Mouse (Mus musculus): Measurements from ENCODE around the gene Fabp6. TPM values are rescaled to one million over a fixed set of nuclear protein-coding genes. Genes with fewer than 3 reads are reported as not detected.

Gene Fabp6
- polyA plus RNA-seq, 1 experiment from 2014 or later: 3.2 TPM

DNA sequence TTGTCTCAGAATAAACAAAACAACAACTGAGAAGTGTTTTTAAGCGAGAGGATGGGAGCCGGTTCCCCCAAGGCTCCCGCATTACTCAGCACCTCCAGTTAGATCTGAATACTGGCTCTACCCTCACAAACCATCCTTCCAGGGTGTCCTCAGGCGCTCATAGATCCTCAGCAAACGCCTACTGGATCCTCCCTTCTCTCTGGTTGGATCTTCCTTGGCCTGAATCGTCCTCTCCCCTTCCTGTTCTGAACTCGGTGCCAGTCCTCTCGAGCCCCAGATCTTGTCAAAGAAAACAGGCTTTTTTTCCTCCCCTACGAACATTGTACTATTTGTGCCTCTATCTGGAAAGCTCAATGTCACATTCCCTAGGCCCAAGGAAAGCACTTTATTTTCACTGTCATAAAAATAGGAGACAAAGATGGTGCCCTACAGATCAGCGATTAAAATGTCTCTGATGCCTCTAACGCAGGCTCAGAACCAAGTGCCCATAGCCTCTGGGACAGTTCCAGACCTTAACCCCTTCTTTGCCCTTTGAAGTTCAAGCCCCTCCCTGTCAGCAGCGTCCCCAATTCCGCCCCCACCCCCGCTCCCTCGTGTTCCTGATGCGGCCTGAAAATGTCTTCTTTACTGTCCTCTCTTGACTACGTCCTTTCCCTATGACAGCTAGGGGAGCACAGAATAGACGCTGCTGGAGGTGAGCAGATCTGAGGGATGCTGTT, 25.7 kb upstream of the Fabp6 start:
- Histone ChIP-seq H3K36me3 (ENCODE audit: control insufficient read depth, insufficient read depth, low read length) (no peaks in the 10 kb centered on the region), H3K4me2 (ENCODE audit: low read depth, low read length) (peak overlapping the region; percentile 54), H3K27me3 (ENCODE audit: control insufficient read depth, insufficient read depth, low read length) (no peaks in the 10 kb centered on the region), H3K9me3 (replicated peaks; ENCODE audit: control insufficient read depth, low read length) (no peaks in the 10 kb centered on the region), H3K9ac (ENCODE audit: low read length) (peak overlapping the region; percentile 62; the same call in 1 of the 2 replicates), H3K4me1 (ENCODE audit: control insufficient read depth, insufficient read depth, low read length) (peaks cover 16% of the 10 kb centered on the region), H3K4me3 (replicated peaks; ENCODE audit: low read length) (0 out of 2 replicates have a peak overlapping the region, but pooled peaks have one; percentile 21), H3K27ac (ENCODE audit: low read length) (peak overlapping the region; percentile 78)
- no peak for ATAC-seq (ENCODE audit: insufficient read depth, low FRiP score)
- WGBS: 40% methylated on average over 18 of the region's 18 CpGs

DNA sequence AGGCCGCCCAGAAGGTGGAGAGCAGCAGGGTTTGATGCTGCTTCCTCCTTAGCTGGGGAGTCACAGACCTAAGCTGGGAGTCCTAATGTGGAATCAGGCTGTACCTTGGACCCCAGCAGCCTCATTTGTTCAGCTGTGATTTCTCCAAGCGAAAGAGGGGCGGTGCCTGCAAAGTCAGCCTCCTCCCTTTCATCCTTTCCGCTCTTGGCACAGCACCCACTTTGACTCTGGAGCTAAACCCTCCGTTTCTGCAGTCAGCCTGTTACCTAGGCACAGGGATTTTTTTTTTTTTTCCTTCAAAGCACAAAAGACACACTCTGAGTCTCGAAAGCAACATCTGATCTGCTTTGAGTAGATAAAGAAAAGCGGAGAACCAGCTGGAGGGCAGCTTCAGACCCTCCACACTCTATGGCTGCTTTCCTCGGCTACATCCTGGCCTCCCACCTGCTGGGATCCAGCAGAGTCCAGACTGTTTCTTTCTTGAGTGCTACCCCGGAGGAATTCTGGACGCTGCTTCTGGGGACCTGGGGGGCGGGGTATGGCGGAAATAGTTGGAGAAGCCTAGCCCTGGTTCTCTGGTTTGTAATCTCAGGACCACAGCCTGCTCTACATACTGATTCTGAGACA, 25.1 kb upstream of the Fabp6 start:
- Histone ChIP-seq H3K9me3 (replicated peaks; ENCODE audit: control insufficient read depth, low read length) (no peaks in the 10 kb centered on the region), H3K4me2 (ENCODE audit: low read depth, low read length) (peak overlapping the region; percentile 54), H3K27me3 (ENCODE audit: control insufficient read depth, insufficient read depth, low read length) (no peaks in the 10 kb centered on the region), H3K27ac (ENCODE audit: low read length) (peak overlapping the region; percentile 78), H3K36me3 (ENCODE audit: control insufficient read depth, insufficient read depth, low read length) (no peaks in the 10 kb centered on the region), H3K4me3 (replicated peaks; ENCODE audit: low read length) (peak overlapping the region; percentile 21; the same call in 1 of the 2 replicates), H3K9ac (ENCODE audit: low read length) (peak overlapping the region; percentile 62), H3K4me1 (ENCODE audit: control insufficient read depth, insufficient read depth, low read length) (peaks cover 16% of the 10 kb centered on the region)
- 12% methylated on average over 12 of the region's 12 CpGs for WGBS
- peak; percentile 81 for ATAC-seq (ENCODE audit: insufficient read depth, low FRiP score)

DNA sequence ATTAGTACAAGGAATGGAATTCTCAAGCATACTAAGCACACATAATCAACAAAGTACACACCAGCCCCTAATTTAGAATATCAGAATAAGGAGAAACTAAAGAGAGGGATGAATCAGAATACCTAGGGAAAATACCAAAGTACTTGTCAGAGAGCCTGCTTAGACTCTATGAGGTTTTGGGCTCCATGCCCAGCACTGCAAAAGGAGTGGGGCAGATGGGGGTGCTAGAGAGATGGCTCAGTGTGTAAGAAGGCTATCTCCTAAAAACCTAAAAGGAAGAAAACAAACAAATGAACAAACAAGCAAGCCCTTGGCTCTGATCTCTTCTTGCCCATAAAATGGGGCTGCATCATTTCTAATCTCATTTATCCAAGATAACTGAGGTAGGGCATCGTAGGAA, 23.0 kb upstream of the Fabp6 start:
- Histone ChIP-seq H3K4me3 (replicated peaks; ENCODE audit: low read length) (no peak overlapping the region), H3K27ac (ENCODE audit: low read length) (no peak overlapping the region), H3K36me3 (ENCODE audit: control insufficient read depth, insufficient read depth, low read length) (no peaks in the 10 kb centered on the region), H3K27me3 (ENCODE audit: control insufficient read depth, insufficient read depth, low read length) (no peaks in the 10 kb centered on the region), H3K9me3 (replicated peaks; ENCODE audit: control insufficient read depth, low read length) (no peaks in the 10 kb centered on the region), H3K9ac (ENCODE audit: low read length) (no peak overlapping the region), H3K4me2 (ENCODE audit: low read depth, low read length) (no peak overlapping the region), H3K4me1 (ENCODE audit: control insufficient read depth, insufficient read depth, low read length) (peaks cover 16% of the 10 kb centered on the region)
- 92% methylated on average over 1 of the region's 1 CpGs for WGBS
- no peak for ATAC-seq (ENCODE audit: insufficient read depth, low FRiP score)

DNA sequence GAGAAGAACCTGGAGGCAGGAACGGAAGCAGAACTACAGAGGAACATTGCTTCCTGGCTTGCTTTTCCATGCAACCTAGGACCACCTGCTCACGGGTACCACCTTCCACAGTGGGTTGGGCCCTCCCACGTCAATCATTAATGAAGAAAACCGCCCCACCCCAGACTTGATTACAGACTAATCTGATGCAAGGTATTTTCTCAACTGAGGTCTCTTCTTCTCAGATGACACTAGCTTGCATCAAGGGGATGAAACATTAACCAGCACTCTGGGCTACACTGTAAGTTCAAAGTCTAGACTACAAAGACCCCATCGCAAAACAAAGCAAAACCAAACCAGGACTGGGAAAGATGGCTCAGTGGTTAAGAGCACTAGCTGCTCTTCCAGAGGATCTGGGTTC, 20.4 kb upstream of the Fabp6 start:
- 63% methylated on average over 5 of the region's 5 CpGs for whole genome bisulfite sequencing

DNA sequence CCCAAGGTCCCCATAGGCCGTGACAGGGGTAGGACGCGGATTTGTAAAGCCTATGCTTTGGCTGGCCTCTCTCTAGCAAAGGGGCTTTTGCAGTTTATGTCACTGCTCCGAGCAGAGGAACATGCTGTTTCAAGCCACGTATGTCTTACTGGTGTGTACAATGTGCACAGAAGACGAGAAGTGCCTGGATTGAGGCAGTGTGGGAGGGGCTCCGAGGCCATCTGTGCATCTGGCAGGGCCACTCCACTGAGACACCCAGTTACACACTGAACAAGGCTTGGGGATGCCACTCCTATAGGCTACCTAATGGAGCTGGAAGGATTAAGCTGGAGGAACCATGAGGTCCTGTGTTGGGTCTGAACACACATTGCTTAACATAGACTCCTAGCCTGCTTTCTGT, 17.1 kb upstream of the Fabp6 start:
- 54% methylated on average over 7 of the region's 7 CpGs for WGBS
- Histone ChIP-seq H3K4me3 (replicated peaks; ENCODE audit: low read length) (no peak overlapping the region), H3K4me1 (ENCODE audit: control insufficient read depth, insufficient read depth, low read length) (peaks cover 16% of the 10 kb centered on the region), H3K9ac (ENCODE audit: low read length) (0 out of 2 replicates have a peak overlapping the region, but pooled peaks have one; percentile 12), H3K4me2 (ENCODE audit: low read depth, low read length) (no peak overlapping the region), H3K9me3 (replicated peaks; ENCODE audit: control insufficient read depth, low read length) (no peaks in the 10 kb centered on the region), H3K27me3 (ENCODE audit: control insufficient read depth, insufficient read depth, low read length) (no peaks in the 10 kb centered on the region), H3K36me3 (ENCODE audit: control insufficient read depth, insufficient read depth, low read length) (no peaks in the 10 kb centered on the region), H3K27ac (ENCODE audit: low read length) (peak overlapping the region; percentile 76)
- peak; percentile 20; the same call in 1 of the 2 replicates for ATAC-seq (ENCODE audit: insufficient read depth, low FRiP score)

More for the DNA sequence above, 20.4 kb upstream of the Fabp6 start:
- H3K9ac ChIP-seq (ENCODE audit: low read length): no peak overlapping the region
- no peaks in the 10 kb centered on the region for H3K9me3 ChIP-seq (replicated peaks; ENCODE audit: control insufficient read depth, low read length)
- H3K4me2 ChIP-seq (ENCODE audit: low read depth, low read length): no peak overlapping the region
- H3K27ac ChIP-seq (ENCODE audit: low read length): no peak overlapping the region
- no peaks in the 10 kb centered on the region for H3K36me3 ChIP-seq (ENCODE audit: control insufficient read depth, insufficient read depth, low read length)
- ATAC-seq (ENCODE audit: insufficient read depth, low FRiP score): no peak
- no peak overlapping the region for H3K4me3 ChIP-seq (replicated peaks; ENCODE audit: low read length)
- H3K27me3 ChIP-seq (ENCODE audit: control insufficient read depth, insufficient read depth, low read length): no peaks in the 10 kb centered on the region
- peaks cover 24% of the 10 kb centered on the region for H3K4me1 ChIP-seq (ENCODE audit: control insufficient read depth, insufficient read depth, low read length)

DNA sequence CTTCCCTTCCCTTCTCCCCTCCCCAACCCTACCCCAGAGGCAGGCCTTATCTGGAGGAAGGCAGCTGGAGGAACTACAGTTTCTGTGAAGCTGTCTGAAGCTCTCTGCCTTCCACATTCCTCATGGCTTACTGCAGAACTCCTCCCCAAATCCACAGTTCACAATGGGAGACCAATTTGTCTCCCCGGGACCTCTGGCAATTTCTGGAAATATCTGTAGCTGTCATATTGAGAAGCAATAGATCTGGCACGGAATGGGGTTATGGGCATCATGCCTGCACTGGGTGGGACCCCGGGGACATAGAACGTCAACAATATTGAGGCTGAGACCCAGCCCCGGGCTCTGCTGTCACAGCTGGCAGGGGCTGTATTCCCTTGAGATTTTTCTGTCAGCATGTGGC, 16.6 kb upstream of the Fabp6 start:
- Histone ChIP-seq H3K4me1 (ENCODE audit: control insufficient read depth, insufficient read depth, low read length) (peaks cover 19% of the 10 kb centered on the region), H3K27me3 (ENCODE audit: control insufficient read depth, insufficient read depth, low read length) (no peaks in the 10 kb centered on the region), H3K4me2 (ENCODE audit: low read depth, low read length) (no peak overlapping the region), H3K9ac (ENCODE audit: low read length) (peak overlapping the region; percentile 26; the same call in 1 of the 2 replicates), H3K36me3 (ENCODE audit: control insufficient read depth, insufficient read depth, low read length) (no peaks in the 10 kb centered on the region), H3K9me3 (replicated peaks; ENCODE audit: control insufficient read depth, low read length) (no peaks in the 10 kb centered on the region), H3K27ac (ENCODE audit: low read length) (peak overlapping the region; percentile 76), H3K4me3 (replicated peaks; ENCODE audit: low read length) (no peak overlapping the region)
- peak; percentile 75; the same call in 1 of the 2 replicates for ATAC-seq (ENCODE audit: insufficient read depth, low FRiP score)
- 38% methylated on average over 5 of the region's 5 CpGs for WGBS

DNA sequence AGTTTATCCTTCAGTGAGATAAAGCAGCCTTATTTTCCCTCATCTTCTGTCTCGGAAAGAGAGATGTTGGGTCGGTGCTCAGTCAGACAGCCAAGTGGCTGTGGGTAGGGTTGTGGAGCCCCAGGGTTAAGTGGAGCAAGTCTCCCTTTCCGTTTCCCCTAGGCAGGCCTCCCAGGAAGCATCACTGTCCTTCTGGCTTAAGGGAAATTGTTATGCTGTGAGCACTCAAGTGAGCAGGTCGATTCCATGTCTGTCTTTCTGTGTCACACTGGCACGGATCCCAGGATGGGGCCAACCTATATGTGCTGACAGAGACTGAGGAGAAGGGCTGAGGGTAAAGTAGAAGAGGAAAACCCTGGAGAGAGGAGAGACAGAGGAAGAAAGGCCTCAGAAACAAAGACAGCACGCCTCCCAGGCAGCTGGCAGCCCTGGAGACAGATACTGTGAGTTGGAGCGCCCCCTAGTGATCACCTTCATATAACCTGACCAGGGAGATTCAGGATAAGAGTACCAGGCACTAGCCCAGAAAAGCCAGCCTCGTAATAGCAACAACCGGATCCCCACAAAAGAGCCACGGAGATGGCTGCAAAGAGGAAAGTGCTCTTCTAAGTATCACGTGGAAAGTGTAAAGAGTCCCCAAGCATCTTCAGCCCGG, 11.6 kb upstream of the Fabp6 start:
- Histone ChIP-seq H3K9me3 (replicated peaks; ENCODE audit: control insufficient read depth, low read length) (no peaks in the 10 kb centered on the region), H3K4me1 (ENCODE audit: control insufficient read depth, insufficient read depth, low read length) (peaks cover 12% of the 10 kb centered on the region), H3K36me3 (ENCODE audit: control insufficient read depth, insufficient read depth, low read length) (no peaks in the 10 kb centered on the region), H3K4me2 (ENCODE audit: low read depth, low read length) (no peak overlapping the region), H3K4me3 (replicated peaks; ENCODE audit: low read length) (no peak overlapping the region), H3K27me3 (ENCODE audit: control insufficient read depth, insufficient read depth, low read length) (no peaks in the 10 kb centered on the region), H3K9ac (ENCODE audit: low read length) (peak overlapping the region; percentile 61), H3K27ac (ENCODE audit: low read length) (peak overlapping the region; percentile 65)
- peak; percentile 71 for ATAC-seq (ENCODE audit: insufficient read depth, low FRiP score)
- WGBS: 22% methylated on average over 12 of the region's 12 CpGs

DNA sequence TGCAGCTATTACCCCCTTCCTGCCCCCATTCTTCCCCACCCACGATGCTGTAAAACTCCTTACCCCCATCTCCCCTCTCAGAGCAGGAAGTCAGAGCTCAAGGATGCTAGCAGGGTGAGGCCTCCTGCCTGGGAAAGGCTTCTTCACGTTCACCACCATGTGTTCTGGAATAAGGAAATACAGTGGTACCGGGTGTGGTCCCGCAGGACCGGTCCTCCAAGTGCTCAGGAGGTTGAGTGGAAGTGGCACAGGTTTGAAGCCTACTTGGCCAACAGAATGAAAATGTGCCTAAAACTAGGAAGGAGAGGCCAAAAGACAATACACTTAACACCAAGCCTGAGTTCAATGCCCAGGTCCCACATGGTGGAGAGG, 9.3 kb upstream of the Fabp6 start:
- Histone ChIP-seq H3K4me2 (ENCODE audit: low read depth, low read length) (no peak overlapping the region), H3K9ac (ENCODE audit: low read length) (no peak overlapping the region), H3K4me1 (ENCODE audit: control insufficient read depth, insufficient read depth, low read length) (peaks cover 5% of the 10 kb centered on the region; the same call in 1 of the 2 replicates), H3K27ac (ENCODE audit: low read length) (peak overlapping the region; percentile 9; the same call in 1 of the 2 replicates), H3K36me3 (ENCODE audit: control insufficient read depth, insufficient read depth, low read length) (no peaks in the 10 kb centered on the region), H3K9me3 (replicated peaks; ENCODE audit: control insufficient read depth, low read length) (no peaks in the 10 kb centered on the region), H3K27me3 (ENCODE audit: control insufficient read depth, insufficient read depth, low read length) (no peaks in the 10 kb centered on the region), H3K4me3 (replicated peaks; ENCODE audit: low read length) (no peak overlapping the region)
- ATAC-seq (ENCODE audit: insufficient read depth, low FRiP score): peak; percentile 41; the same call in 1 of the 2 replicates
- WGBS: 56% methylated on average over 5 of the region's 5 CpGs
